In genomic region chr5:104507829-104508194, GRCm38 (mm10) we compare ENCODE assay signal across 8 mouse cellular contexts. TPM values are rescaled to one million over a fixed set of nuclear protein-coding genes. Genes with fewer than 3 reads are reported as not detected.
DNase-seq lines count a peak whose midpoint lies in the region; ATAC-seq and TF ChIP-seq lines count a peak whose summit lies in the region.

No protein-coding gene starts in this region.

- H3K36me3 ChIP-seq in lung, embryonic 14.5 days (ENCODE audit: insufficient read depth) = peaks cover 26% of the 10 kb centered on the region
- peaks cover 19% of the 10 kb centered on the region for H3K36me3 ChIP-seq in embryonic facial prominence, embryonic 15.5 days
- peaks cover 6% of the 10 kb centered on the region for H3K36me3 ChIP-seq in limb, embryonic 11.5 days (ENCODE audit: control insufficient read depth, insufficient read depth, low read length)
- H3K36me3 ChIP-seq in neural tube, embryonic 15.5 days = peaks cover 15% of the 10 kb centered on the region

- WGBS in lung, embryonic 14.5 days = 0% methylated on average over 2 of the region's 2 CpGs
- WGBS in embryonic facial prominence, embryonic 15.5 days = 0% methylated on average over 2 of the region's 2 CpGs
- WGBS in limb, embryonic 11.5 days = 0% methylated on average over 2 of the region's 2 CpGs
- 1% methylated on average over 2 of the region's 2 CpGs for WGBS in neural tube, embryonic 15.5 days

- no peak for TF ChIP-seq CTCF in lung, embryonic 14.5 days (IDR thresholded peaks at IDR 0.05; ENCODE audit: low read depth)

- peaks cover 7% of the 10 kb centered on the region; the same call in 1 of the 2 replicates for H3K4me1 ChIP-seq in lung, embryonic 14.5 days (ENCODE audit: insufficient read depth)
- 0 out of 2 replicates have a peak, but pooled peaks cover 7% of the 10 kb centered on the region for H3K4me1 ChIP-seq in embryonic facial prominence, embryonic 15.5 days
- no peaks in the 10 kb centered on the region for H3K4me1 ChIP-seq in limb, embryonic 11.5 days (ENCODE audit: control insufficient read depth, insufficient read depth, low read length)
- peaks cover 20% of the 10 kb centered on the region for H3K4me1 ChIP-seq in neural tube, embryonic 15.5 days

- no peak overlapping the region for H3K9ac ChIP-seq in lung, embryonic 14.5 days
- H3K9ac ChIP-seq in embryonic facial prominence, embryonic 15.5 days = no peak overlapping the region
- no peak overlapping the region; the same call in 1 of the 2 replicates for H3K9ac ChIP-seq in limb, embryonic 11.5 days (ENCODE audit: low read length)
- peak overlapping the region; percentile 30; the same call in 1 of the 2 replicates for H3K9ac ChIP-seq in neural tube, embryonic 15.5 days (replicated peaks)

- DNase-seq in lung, embryonic 14.5 days = no peak
- no peak for DNase-seq in lung, postnatal 14 days
- no peak for DNase-seq in limb, embryonic 11.5 days (ENCODE audit: low spot score)
- no peak for DNase-seq in left cerebral cortex, postnatal 25 days (ENCODE audit: low spot score in 2 of 2)
- no peak for DNase-seq in left cerebral cortex, postnatal 10 days (ENCODE audit: extremely low spot score in 1 of 2, low spot score in 2 of 2)
- no peak for DNase-seq in urinary bladder, postnatal 14 days (ENCODE audit: low spot score)

- peak overlapping the region; percentile 74 for H3K4me2 ChIP-seq in lung, embryonic 14.5 days
- H3K4me2 ChIP-seq in embryonic facial prominence, embryonic 15.5 days (replicated peaks) = peak overlapping the region; percentile 68
- peak overlapping the region; percentile 32 for H3K4me2 ChIP-seq in limb, embryonic 11.5 days (ENCODE audit: low read depth, severe bottlenecking)
- H3K4me2 ChIP-seq in neural tube, embryonic 15.5 days = peak overlapping the region; percentile 61

- 0 out of 2 replicates have a peak overlapping the region, but pooled peaks have one; percentile 21 for H3K27ac ChIP-seq in lung, embryonic 14.5 days (ENCODE audit: low read depth)
- no peak overlapping the region for H3K27ac ChIP-seq in embryonic facial prominence, embryonic 15.5 days (replicated peaks)
- H3K27ac ChIP-seq in limb, embryonic 11.5 days (replicated peaks; ENCODE audit: low read depth, low read length) = no peak overlapping the region
- no peak overlapping the region; the same call in none of the 2 replicates for H3K27ac ChIP-seq in neural tube, embryonic 15.5 days (replicated peaks)

- ATAC-seq in lung, embryonic 14.5 days (ENCODE audit: insufficient read depth) = peak; percentile 23
- ATAC-seq in embryonic facial prominence, embryonic 15.5 days (ENCODE audit: insufficient number of reproducible peaks, low FRiP score, low TSS enrichment, low read depth) = 0 out of 2 replicates have a peak, but pooled peaks have one; percentile 15
- ATAC-seq in limb, embryonic 11.5 days (ENCODE audit: insufficient number of reproducible peaks, low FRiP score, low TSS enrichment, low read depth) = peak; percentile 19; the same call in 1 of the 2 replicates
- ATAC-seq in neural tube, embryonic 15.5 days (ENCODE audit: low FRiP score) = peak; percentile 25; the same call in 1 of the 2 replicates

- no peaks in the 10 kb centered on the region for H3K27me3 ChIP-seq in lung, embryonic 14.5 days (ENCODE audit: insufficient read depth, low read length)
- H3K27me3 ChIP-seq in embryonic facial prominence, embryonic 15.5 days = no peaks in the 10 kb centered on the region
- no peaks in the 10 kb centered on the region for H3K27me3 ChIP-seq in limb, embryonic 11.5 days (ENCODE audit: control insufficient read depth, insufficient read depth, low read length)
- no peaks in the 10 kb centered on the region for H3K27me3 ChIP-seq in neural tube, embryonic 15.5 days (replicated peaks)

- H3K9me3 ChIP-seq in lung, embryonic 14.5 days (ENCODE audit: low read depth, low read length) = no peaks in the 10 kb centered on the region
- no peaks in the 10 kb centered on the region for H3K9me3 ChIP-seq in embryonic facial prominence, embryonic 15.5 days (replicated peaks)
- no peaks in the 10 kb centered on the region for H3K9me3 ChIP-seq in limb, embryonic 11.5 days (ENCODE audit: control insufficient read depth, low read length)
- H3K9me3 ChIP-seq in neural tube, embryonic 15.5 days (replicated peaks) = no peaks in the 10 kb centered on the region

- H3K4me3 ChIP-seq in lung, embryonic 14.5 days (ENCODE audit: low read depth, low read length) = peak overlapping the region; percentile 81
- peak overlapping the region; percentile 86 for H3K4me3 ChIP-seq in embryonic facial prominence, embryonic 15.5 days (replicated peaks)
- H3K4me3 ChIP-seq in limb, embryonic 11.5 days (ENCODE audit: low read depth, low read length) = peak overlapping the region; percentile 77
- H3K4me3 ChIP-seq in neural tube, embryonic 15.5 days (replicated peaks) = peak overlapping the region; percentile 92

- intact Hi-C loops in left cerebral cortex, postnatal 25 days (cut with DNase I) = no loop called here
- intact Hi-C loops in left cerebral cortex, postnatal 10 days (cut with DNase I) = no loop called here

RNA-seq across cellular contexts. Expression of gene BC005561, which starts 0.3 kb away (rescaled TPM):
- polyA plus RNA-seq in lung, embryonic 14.5 days (2014; fragmentation: Nextera tagmentation; extraction: Ambion mirVana) = 13.1 and 14.2 TPM in 2 replicates
- polyA plus RNA-seq in embryonic facial prominence, embryonic 15.5 days (2015; fragmentation: Nextera tagmentation; extraction: Ambion mirVana) = 12.4 and 12.8 TPM in 2 replicates
- 17.0 and 18.1 TPM in 2 replicates for polyA plus RNA-seq in limb, embryonic 11.5 days (2014; fragmentation: Nextera tagmentation; extraction: Ambion mirVana)
- polyA plus RNA-seq in neural tube, embryonic 15.5 days (2015; fragmentation: Nextera tagmentation; extraction: Ambion mirVana) = 11.7 and 13.2 TPM in 2 replicates
- total RNA-seq in left cerebral cortex, postnatal 25 days (2021) = 10 to 100 TPM; 13.8 to 15.3 TPM
- total RNA-seq in left cerebral cortex, postnatal 10 days (2021) = 10 to 100 TPM; 13.6 to 15.3 TPM

RNA-seq across cellular contexts. Expression of gene Pkd2, which starts 48.6 kb away (rescaled TPM):
- 22.0 and 23.9 TPM in 2 replicates for polyA plus RNA-seq in lung, embryonic 14.5 days (2014; fragmentation: Nextera tagmentation; extraction: Ambion mirVana)
- polyA plus RNA-seq in embryonic facial prominence, embryonic 15.5 days (2015; fragmentation: Nextera tagmentation; extraction: Ambion mirVana) = 18.4 and 19.9 TPM in 2 replicates
- 21.1 and 25.3 TPM in 2 replicates for polyA plus RNA-seq in limb, embryonic 11.5 days (2014; fragmentation: Nextera tagmentation; extraction: Ambion mirVana)
- polyA plus RNA-seq in neural tube, embryonic 15.5 days (2015; fragmentation: Nextera tagmentation; extraction: Ambion mirVana) = 8.7 and 8.8 TPM in 2 replicates
- 10 to 100 TPM; 22.4 to 24.8 TPM for total RNA-seq in left cerebral cortex, postnatal 25 days (2021)
- 10 to 100 TPM; 24.8 to 25.7 TPM for total RNA-seq in left cerebral cortex, postnatal 10 days (2021)
